Mouse (Mus musculus): Measurements from ENCODE around the gene Tbc1d10c.

Gene Tbc1d10c

DNA sequence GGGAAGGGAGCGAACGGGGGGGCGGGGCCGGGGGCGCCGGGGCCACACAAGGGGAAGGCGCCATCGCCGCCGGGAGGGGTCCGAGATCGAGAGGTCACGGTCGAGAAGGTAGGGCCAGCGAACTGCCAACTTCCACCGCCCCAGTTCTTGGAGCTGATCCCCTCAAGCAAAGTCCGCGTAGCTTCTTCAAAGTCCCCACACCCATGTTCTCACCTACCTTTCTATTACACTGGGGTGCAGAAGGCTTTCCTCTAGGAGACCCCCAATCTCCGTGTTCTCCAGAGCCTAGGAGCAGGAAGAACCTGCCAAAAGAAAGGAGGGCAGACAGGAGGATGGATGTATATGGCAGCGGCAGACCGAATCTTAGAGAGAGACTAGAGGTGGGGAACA lies 24.4 kb upstream of the Tbc1d10c start:
- no peak for DNase-seq (ENCODE audit: low spot score)

DNA sequence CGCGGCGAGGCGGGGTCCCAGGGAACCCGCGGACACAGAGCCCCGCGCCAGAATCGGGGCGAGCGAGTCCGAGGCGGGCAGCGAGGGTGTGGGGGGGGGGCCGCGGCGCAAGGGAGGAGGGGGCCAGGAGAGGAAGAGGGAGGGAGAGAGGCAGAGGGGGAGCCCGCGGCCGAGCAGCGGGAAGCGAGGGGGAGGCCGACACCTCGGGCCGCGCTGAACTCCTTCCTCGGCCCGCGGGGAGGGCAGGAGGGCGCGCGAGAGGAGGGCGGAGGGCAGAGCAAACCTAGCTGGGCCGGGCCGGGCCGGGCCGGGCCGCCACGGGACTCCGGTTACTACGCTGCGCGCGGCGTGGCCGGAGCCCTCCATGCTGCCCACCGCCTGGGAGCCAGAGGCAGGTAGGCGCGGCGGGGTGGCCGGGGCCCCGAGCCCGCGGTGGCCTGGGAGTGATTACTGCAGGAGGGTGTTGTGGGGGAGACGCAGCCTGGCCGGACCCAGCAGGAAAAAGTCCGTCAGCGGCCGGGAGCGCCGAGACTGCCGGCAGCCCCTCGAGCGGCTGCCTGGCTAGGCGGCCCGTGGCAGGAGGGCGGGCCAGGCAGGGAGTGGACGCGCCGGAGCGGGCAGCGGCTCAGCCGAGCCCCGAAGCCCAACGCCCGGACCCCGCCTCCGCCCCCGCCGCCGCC lies 23.8 kb upstream of the Tbc1d10c start:
- peak; percentile 49 for DNase-seq (ENCODE audit: low spot score)

DNA sequence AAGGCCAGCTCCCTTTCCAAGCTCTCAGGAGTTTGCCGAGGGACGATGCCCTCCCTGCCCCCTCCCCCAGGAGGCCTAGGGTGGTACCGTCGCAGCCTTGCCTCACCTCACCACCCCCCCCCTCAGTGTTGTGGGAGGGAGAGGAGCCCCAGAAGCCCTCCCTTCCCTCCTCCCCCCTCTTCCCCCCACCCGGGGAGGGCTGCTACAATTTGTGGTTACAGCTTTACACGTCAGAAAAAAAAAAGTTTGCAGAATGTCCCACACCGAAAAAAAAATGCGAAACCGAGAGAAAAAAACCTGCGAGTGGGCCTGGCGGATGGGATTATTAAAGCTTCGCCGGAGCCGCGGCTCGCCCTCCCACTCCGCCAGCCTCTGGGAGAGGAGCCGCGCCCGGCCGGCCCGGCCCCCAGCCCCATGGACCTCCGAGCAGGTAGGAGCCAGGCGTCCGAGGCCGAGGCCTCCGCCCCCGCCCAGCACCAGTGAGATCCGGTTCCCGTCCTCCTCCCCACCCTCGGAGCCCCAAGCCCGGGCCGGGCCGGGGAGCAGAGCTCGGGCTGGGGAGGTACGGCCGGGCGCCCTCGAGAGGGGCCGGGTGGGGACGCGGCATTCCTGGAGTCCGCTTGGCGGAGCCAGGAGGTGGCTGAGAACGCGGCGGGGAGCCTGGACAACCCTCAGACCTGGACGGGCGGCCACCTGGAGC lies 23.1 kb upstream of the Tbc1d10c start, which contains the start of the genes Clcf1 and AC109138.7:
Gene Clcf1 (plus strand): TSS at position 168 of the 700 bp plus-strand sequence.
Gene AC109138.7 (plus strand): TSS at position 287 of the 700 bp plus-strand sequence.
- peak; percentile 53 for DNase-seq (ENCODE audit: low spot score)

DNA sequence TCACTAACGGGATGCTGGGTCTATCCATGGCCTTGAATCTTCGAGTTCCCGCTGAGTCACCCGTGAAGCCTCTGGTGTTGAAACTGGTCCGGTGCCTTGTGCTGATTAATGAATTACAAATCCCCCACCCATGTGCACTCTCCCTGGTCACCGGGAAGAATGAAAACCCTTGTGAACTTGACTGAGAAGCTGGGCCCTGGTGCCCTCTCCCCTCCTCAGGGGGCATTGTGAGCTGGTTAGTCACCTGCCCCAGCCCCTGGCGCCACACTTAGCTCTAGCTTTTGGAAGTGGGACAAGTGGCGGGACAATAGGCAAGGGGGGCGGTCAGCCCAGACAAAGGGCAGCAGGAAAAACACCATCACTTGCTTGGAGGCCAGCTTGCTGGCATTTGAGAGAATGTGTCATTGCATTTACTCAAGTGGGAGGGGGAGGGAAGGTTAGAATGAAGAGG lies 22.5 kb upstream of the Tbc1d10c start:
- peak; percentile 29 for DNase-seq (ENCODE audit: low spot score)

DNA sequence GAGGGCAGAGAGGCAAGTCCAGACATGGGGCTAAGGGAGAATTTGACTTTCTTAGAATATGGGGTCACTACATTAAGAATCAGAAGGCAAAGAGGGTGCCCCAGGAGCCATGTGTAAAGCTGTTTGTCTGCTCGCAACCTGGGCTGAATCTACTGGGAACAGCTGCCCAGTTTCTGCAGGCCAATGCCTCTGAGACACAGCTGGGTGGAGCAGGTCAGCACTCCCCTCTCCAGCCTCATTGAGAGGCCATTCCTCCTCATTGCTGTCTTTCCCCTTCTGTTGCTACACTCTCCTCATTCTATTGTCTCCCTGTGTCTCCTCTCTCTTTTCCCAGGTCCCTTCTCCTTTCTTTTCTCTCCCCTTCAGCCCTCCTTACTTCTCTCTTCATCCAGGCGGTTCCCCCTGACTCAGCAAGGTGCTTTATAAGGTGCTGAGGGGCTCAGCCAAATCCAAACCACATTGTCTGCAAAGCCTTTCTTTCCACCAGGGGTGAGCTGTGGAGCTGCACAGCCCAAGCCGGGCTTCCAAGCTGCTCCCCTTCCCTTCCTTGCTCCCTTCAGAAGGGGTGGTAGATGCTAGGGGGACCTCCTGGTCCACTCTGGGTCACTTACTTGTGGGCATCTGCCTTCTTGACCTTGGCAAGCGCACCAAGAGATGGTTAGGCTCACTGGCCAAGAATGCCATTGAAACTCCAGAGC lies 21.0 kb upstream of the Tbc1d10c start:
- DNase-seq (ENCODE audit: low spot score) = no peak

DNA sequence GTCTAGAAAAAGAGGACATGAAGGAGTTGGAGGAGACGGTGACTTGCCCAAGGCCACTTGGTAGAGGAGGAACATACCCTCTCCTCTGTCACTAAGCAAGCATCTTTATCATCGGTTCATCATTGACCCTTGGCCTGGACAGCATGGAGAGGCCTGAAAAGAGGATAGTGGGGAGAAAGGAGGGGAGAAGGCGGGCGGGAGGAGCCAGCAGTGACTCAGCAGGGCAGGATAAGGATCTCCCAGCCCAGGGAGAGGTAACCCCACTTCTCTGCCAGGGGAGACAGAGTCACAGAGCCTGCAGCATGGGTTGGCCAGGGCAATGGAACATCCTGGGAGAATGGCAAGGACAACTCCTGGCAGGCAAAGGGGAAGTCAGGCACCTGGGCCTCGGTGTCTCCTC lies 17.5 kb upstream of the Tbc1d10c start:
- DNase-seq (ENCODE audit: low spot score) = no peak

DNA sequence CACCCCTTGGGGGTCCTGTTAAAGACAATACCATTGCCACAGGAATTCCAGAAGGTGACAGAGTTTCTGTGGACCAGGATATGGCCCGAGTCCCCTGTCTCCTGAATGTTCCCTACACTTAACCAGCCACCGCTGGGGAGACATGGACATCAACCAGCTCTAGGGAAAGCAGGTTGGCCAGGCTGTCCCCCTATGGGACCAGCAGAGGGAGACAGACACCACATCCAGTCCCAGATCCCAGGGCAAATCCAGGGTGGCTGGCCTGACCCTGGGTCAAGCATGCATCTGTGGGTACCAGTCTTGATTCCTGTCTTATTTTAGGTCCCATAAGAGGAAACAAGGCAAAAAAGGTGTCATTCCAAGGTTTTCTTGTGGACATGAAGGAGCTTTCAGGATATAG lies 15.9 kb upstream of the Tbc1d10c start:
- peak; percentile 90 for DNase-seq (ENCODE audit: low spot score)

DNA sequence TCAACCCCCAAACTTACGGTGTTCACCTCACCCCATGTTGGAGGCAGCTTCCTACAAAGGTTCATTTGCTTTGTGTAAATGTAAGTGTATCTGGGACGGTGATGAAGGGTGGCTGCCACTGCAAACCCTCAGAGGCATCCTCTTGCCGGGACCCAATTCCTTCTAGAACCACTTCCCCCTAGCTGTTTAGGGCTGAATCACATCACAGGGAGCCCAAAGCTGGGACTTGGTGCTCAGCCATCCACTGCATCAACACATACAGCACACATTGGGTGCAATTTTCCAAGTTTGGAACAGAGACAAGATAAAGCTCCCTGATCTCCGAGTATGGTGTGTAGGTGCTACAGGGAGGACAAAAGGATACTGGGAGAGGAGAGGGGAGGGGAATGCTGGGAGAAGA lies 13.8 kb upstream of the Tbc1d10c start:
- DNase-seq (ENCODE audit: low spot score) = no peak

DNA sequence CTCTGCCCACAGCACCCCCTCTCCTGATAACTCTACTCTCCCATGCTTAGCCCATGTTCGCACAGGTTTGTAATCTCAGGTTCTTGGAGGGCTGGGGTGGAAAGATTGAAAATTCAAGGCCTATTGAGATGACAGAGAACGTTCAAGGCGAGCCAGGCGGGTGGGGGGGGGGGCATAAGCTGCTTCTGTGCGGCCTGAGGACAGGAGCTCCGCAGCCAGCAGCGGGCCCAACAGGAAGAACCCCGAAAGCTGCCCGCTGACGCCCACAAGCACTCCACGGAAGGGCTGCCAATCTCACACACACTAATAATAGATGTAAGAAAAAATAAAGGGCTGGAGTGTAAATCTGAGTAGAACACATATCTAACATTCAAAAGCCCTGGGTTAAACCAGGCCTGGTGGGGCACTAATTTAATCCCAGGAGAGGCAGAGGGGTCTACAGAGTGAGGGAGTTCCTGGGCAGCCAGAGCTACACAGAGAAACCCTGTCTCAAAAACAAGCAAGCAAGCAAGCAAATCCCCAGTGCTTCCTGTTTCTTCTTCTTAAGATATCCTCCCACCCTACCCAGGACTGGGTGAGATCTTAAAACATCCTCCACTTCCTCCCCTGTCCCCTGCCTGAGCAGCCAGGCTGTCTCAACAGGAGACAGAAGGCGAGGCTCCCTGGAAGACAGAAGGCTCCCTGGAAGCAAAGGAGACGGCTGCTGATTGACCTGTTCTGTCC lies 12.7 kb upstream of the Tbc1d10c start:
- DNase-seq (ENCODE audit: low spot score) = no peak

DNA sequence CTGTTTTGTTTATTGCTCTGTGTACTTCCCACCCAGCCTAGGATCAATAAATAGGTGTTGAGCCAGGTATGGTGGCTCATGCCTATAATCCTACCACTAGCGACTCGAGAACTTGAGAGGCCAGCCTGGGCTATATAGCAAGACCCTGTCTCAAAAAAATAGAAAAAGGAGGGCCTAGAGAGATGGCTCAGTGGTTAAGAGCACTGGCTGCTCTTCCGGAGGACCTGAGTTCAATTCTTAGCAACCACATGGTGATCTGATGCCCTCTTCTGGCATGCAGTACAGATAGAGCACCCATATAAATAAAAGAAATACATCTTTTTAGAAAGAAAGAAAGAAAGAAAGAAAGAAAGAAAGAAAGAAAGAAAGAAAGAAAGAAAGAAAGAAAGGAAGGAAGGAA lies 12.1 kb upstream of the Tbc1d10c start:
- DNase-seq (ENCODE audit: low spot score) = no peak

DNA sequence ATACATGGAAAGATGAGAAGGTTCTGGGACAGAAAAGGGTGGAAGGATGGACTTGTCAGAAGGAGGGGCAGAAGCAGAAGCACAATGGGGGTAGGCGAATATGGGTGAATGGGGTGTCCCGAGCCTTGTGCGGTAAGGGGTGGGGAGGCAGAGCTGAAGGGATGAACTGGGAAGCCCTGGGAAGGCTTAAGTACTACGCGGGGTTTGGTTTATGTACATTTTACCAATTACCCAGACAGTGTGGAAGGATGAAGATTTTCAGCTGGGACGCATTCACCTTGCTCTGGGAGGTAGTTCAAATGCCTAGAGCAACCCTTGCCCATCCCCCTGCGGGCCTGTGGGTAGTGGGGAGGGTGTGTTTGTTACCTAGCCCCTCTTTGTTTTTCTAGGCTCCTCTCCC lies 11.1 kb upstream of the Tbc1d10c start:
- no peak for DNase-seq (ENCODE audit: low spot score)

DNA sequence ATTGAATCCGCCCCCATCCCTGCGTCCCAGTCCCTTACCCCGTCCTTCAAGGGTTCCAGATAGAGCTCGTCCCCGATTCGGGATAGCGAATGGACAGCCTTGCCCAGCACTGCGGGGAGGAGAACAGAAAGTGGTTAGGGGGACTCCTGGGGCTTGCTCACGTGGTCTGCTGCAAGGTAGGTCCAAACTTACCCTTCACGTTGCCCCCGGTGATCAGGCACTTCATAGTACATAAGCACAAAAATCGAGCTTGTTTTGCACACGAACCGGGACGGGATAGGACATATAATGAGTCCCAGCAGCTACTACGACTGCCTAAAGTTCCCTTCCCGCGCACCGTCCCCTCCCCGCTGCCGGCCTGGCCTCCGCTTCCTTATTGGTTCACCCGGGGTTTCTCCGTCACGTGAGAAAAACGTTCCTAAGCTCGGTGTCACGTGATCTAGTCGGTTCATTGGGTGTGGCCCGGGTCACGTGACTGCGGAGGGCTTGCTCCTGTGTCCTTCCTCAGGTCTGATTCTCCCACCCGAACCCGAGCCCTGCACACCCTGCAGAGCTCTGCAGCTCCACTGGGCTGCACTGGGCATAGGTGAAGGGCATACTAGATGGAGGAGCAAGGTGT lies 10.3 kb upstream of the Tbc1d10c start, which contains the start of gene Rad9a:
Gene Rad9a (minus strand): TSS at position 372 of the 619 bp plus-strand sequence.
- DNase-seq (ENCODE audit: low spot score) = peak; percentile 100

DNA sequence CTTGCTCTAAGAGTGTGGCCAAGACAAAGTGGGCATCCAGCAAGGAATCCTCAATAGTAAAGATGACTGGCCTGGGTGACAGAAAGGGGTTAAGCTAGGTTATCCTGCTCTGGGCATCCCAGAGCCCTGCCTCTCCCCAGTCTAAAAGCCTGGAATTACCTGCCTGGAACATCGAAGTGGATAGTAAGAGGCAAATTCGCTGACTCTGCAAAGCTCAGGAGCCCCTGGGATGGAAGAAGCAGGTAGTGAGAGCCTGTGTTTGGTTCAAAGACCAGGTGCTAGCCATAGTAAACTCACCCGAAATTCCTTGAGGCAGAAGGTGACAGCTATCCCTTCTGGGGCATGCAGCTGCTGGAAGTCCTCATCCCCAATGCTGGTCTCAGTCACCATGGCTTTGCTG lies 6.1 kb upstream of the Tbc1d10c start:
- DNase-seq (ENCODE audit: low spot score) = no peak

DNA sequence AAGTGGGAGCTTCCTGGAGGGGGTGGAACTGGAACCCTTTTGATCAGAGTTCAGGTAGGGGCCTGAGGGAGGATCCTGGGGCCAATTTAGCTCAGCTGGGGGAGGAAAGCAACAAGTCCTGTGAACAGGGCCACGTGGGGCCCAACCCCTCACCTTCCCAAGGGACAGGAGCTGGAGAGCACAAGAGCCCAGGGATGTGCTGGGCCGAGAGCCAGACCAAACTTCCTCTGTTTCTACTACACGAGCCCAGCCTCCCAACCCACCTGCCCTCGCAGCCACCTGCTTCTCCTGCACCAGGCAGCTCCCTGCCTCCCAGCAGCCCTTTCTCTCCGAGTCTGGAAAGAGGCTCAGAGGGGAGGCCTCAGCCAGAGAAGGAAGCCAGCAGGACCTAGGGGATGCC lies 5.5 kb upstream of the Tbc1d10c start:
- DNase-seq (ENCODE audit: low spot score) = no peak

DNA sequence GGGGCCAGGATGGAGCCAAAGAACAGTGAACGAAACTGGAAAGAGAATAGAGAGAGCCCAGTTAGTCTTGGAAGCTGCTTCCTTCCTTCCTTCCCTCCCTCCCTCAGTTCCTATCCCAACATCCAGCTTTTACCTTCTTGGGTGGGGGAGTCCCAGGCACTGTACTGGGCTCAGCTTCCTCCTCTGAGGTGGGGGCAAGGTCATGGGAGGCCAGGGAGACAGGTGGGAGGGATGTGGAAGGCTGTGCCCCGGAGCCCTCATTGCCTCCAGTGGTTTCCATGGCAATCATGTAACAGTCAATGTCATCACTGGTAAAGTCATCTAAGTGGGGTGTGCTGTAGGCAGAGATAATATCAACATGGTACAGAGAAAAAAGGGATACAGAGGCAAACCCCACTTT lies 5.0 kb upstream of the Tbc1d10c start:
- DNase-seq (ENCODE audit: low spot score) = no peak

DNA sequence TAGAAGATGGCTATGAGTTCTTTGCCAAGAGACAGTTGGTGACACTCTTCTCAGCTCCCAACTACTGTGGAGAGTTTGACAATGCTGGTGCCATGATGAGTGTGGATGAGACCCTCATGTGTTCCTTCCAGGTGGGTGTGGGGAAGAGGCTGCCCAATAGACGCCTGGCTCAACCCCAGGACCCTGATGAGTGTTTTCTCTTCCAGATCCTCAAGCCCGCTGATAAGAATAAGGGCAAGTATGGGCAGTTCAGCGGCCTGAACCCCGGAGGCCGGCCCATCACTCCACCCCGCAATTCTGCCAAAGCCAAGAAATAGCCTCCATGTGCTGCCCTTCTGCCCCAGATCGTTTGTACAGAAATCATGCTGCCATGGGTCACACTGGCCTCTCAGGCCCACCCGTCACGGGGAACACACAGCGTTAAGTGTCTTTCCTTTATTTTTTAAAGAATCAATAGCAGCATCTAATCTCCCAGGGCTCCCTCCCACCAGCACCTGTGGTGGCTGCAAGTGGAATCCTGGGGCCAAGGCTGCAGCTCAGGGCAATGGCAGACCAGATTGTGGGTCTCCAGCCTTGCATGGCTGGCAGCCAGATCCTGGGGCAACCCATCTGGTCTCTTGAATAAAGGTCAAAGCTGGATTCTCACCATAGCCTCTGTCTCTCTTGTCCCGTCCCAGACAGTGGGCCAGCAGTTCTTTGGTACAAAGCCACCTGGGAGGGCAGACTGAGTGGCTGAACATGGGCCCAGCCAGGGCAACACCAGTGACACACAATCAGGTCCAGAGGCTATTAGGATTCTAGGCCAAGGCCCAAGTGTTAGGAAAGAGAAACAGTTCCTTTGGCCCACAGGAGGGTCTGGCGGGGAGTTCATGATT lies 3.9 kb upstream of the Tbc1d10c start:
- no peak for DNase-seq (ENCODE audit: low spot score)

DNA sequence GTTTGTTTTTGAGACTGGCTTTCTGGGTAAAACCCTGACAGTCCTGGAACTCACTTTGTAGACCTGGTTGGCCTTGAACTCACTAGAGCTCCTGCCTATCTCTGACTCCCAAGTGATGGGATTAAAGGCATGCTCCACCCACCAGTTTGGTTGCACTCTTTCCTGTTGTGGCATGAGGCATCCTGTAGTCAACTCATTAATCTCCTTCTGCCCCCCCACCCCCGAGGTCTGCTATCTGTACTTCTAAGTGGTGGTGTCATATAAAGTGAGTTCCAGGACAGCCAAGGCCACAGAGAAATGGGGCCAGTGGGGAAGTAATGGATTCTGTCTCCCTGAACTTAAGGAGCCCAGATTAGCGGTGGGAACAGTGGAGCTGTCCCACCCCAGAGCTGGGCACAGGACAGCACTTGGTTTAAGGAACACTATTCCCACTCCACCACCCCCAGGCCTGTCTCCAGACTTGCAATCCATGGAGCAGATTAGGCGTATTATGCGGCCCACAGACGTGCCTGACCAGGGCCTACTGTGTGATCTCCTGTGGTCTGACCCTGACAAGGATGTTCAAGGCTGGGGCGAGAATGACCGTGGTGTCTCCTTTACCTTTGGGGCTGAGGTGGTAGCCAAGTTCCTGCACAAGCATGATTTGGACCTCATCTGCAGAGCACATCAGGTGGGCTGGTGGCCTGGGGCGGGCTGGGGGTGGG lies 3.1 kb upstream of the Tbc1d10c start:
- no peak for DNase-seq (ENCODE audit: low spot score)

DNA sequence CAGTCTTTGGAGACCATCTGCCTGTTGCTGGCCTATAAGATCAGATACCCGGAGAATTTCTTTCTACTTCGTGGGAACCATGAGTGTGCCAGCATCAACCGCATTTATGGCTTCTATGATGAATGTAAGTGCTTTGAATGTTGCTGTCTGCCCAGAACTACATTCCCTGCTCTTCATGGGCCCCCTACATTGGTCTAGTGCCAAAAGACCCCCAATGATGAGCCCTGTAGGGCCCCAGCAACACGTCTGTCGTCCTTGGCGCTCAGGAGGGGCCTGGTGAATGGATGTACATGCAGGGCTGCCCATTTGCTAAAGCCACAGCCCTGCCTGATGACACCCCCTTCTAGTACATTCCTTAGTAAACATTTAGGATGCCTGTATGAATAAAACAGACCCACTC lies 2.0 kb upstream of the Tbc1d10c start:
- DNase-seq (ENCODE audit: low spot score) = no peak

DNA sequence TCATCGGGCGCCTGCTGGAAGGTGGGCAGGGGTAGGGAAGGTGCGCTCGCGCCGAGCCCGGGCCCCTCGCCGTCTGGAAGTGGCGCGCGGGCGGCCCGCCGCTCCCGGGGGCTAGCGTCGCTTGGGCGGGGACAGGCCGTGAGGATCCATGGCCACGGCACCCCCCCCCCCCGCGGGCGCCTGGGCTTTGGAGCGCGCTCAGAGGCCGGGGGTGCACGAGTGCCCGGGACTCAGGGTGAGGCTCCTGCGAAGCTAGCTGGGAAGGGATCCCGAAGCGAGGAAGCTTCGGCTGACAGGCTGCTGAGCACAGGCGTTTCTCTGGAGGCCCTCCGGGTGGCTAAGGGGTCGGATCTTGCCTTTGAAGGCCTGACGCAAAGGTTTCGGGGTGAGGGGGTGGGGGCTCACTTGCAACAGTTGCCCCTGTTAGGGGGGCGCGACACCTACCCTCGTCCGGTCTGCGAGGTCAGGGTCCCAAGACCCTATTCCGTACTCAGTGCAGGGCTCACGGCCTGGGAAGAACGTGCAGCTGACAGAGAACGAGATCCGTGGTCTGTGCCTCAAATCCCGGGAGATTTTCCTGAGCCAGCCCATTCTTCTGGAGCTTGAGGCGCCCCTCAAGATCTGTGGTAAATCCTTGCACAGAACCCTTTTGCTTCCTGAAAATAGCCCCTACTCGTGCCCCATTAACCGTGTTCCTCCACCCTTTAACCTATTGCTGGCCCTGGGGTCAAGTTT lies 1.3 kb upstream of the Tbc1d10c start:
- DNase-seq (ENCODE audit: low spot score) = peak; percentile 48

All from embryo, embryonic 10.5 days (tissue).